Mouse (Mus musculus) liver, embryonic 16.5 days (tissue): Measurements from ENCODE around the gene Fam13a. TPM values are rescaled to one million over a fixed set of nuclear protein-coding genes. Genes with fewer than 3 reads are reported as not detected.

Experiments
- ATAC-seq: fragments of 200-750 bp; cut with Nextera tagmentation; 2 replicates; pipeline ENCODE4 v1.8.0; 2017; ENCODE audit warnings: low read depth, mild to moderate bottlenecking, moderate number of reproducible peaks, moderate library complexity
- H3K27ac ChIP-seq: fragments of 300-500 bp; sonication (generic); 2 replicates; pipeline ENCODE4 v1.5.1; 2014; ENCODE audit warnings: mild to moderate bottlenecking, low read length
- H3K27me3 ChIP-seq: fragments of 300-500 bp; sonication (generic); 2 replicates; pipeline ENCODE4 v1.6.1; 2014; ENCODE audit warnings: low read depth, low read length, mixed read lengths; ENCODE audit not compliant: control insufficient read depth, insufficient read depth
- H3K36me3 ChIP-seq: fragments of 300-500 bp; sonication (generic); 2 replicates; pipeline ENCODE4 v1.6.1; 2014; ENCODE audit warnings: mild to moderate bottlenecking; ENCODE audit not compliant: control insufficient read depth, insufficient read depth
- H3K4me1 ChIP-seq: fragments of 300-500 bp; sonication (generic); 2 replicates; pipeline ENCODE4 v1.6.1; 2014; ENCODE audit warnings: low read depth, low read length, mixed read lengths; ENCODE audit not compliant: control insufficient read depth
- H3K4me2 ChIP-seq: fragments of 300-500 bp; sonication (generic); 2 replicates; pipeline ENCODE4 v1.6.1; 2014; ENCODE audit warnings: low read depth, low read length, mixed read lengths
- H3K4me3 ChIP-seq: fragments of 300-500 bp; sonication (generic); 2 replicates; pipeline ENCODE4 v1.5.1; 2014; ENCODE audit warnings: low read depth, mild to moderate bottlenecking, low read length
- H3K9ac ChIP-seq: fragments of 300-500 bp; sonication (generic); 2 replicates; pipeline ENCODE4 v1.6.1; 2014; ENCODE audit warnings: low read depth, low read length
- H3K9me3 ChIP-seq: fragments of 300-500 bp; sonication (generic); replicated peaks from 2 replicates; pipeline ENCODE4 v1.6.1; 2016; ENCODE audit warnings: low read length; ENCODE audit not compliant: control insufficient read depth
- WGBS: fragments of 180-500 bp; shearing (Covaris S2); extraction: QIAGEN DNeasy Blood & Tissue Kit; methylation state at CpG from one replicate; pipeline ENCODE4 v1.1.7; 2014; ENCODE audit not compliant: insufficient replicate concordance; 5-methylcytosine and 5-hydroxymethylcytosine counted together
- polyA plus RNA-seq: library from polyadenylated mRNA; unstranded; fragments of >200 nt; fragmentation: Nextera tagmentation; extraction: Ambion mirVana; gene quantifications from 2 replicates; pipeline ENCODE4 v1.2.1, GENCODE M21; 2015

Fam13a gene
- polyA plus RNA-seq, 1 experiment from 2014 or later = 4.8 TPM

GRCm38 (mm10) chr6:58933189-58933913 is 91.0 kb downstream of the Fam13a start:
- Histone ChIP-seq H3K36me3 (no peaks in the 10 kb centered on the region), H3K4me3 (no peak overlapping the region), H3K9me3 (no peaks in the 10 kb centered on the region), H3K4me2 (no peak overlapping the region), H3K27ac (no peak overlapping the region), H3K9ac (no peak overlapping the region), H3K4me1 (no peaks in the 10 kb centered on the region), H3K27me3 (no peaks in the 10 kb centered on the region)
- WGBS = 41% methylated on average over 6 of the region's 6 CpGs
- ATAC-seq = no peak

GRCm38 (mm10) chr6:58932515-58933188 is 91.7 kb downstream of the Fam13a start:
- Histone ChIP-seq H3K4me2 (no peak overlapping the region), H3K36me3 (no peaks in the 10 kb centered on the region), H3K27ac (no peak overlapping the region), H3K9me3 (no peaks in the 10 kb centered on the region), H3K4me3 (no peak overlapping the region), H3K4me1 (no peaks in the 10 kb centered on the region), H3K27me3 (no peaks in the 10 kb centered on the region), H3K9ac (no peak overlapping the region)
- WGBS = 68% methylated on average over 12 of the region's 12 CpGs
- ATAC-seq = no peak

- no peak overlapping the region for H3K9ac ChIP-seq
- no peak overlapping the region for H3K4me3 ChIP-seq
- no peak for ATAC-seq
- H3K36me3 ChIP-seq = no peaks in the 10 kb centered on the region
- no peaks in the 10 kb centered on the region for H3K4me1 ChIP-seq
- H3K4me2 ChIP-seq = no peak overlapping the region
- H3K9me3 ChIP-seq = no peaks in the 10 kb centered on the region
- no peak overlapping the region for H3K27ac ChIP-seq
- WGBS = 60% methylated on average over 4 of the region's 4 CpGs
- H3K27me3 ChIP-seq = no peaks in the 10 kb centered on the region
Measured at GRCm38 (mm10) chr6:58931149-58931548, 93.2 kb downstream of the Fam13a start.

GRCm38 (mm10) chr6:58929911-58930431 is 94.4 kb downstream of the Fam13a start:
- no peaks in the 10 kb centered on the region for H3K27me3 ChIP-seq
- no peak overlapping the region for H3K4me3 ChIP-seq
- WGBS = 65% methylated on average over 9 of the region's 9 CpGs
- H3K9me3 ChIP-seq = no peaks in the 10 kb centered on the region
- H3K36me3 ChIP-seq = no peaks in the 10 kb centered on the region
- no peaks in the 10 kb centered on the region for H3K4me1 ChIP-seq
- H3K27ac ChIP-seq = no peak overlapping the region
- H3K9ac ChIP-seq = no peak overlapping the region
- no peak overlapping the region for H3K4me2 ChIP-seq
- no peak for ATAC-seq

- 64% methylated on average over 2 of the region's 2 CpGs for WGBS
- Histone ChIP-seq H3K4me3 (no peak overlapping the region), H3K27ac (no peak overlapping the region), H3K4me1 (no peaks in the 10 kb centered on the region), H3K9ac (no peak overlapping the region), H3K36me3 (no peaks in the 10 kb centered on the region), H3K27me3 (no peaks in the 10 kb centered on the region), H3K9me3 (no peaks in the 10 kb centered on the region), H3K4me2 (no peak overlapping the region)
- ATAC-seq = no peak
Measured at GRCm38 (mm10) chr6:58927881-58928280, 96.5 kb downstream of the Fam13a start.

- Histone ChIP-seq H3K4me3 (no peak overlapping the region), H3K36me3 (no peaks in the 10 kb centered on the region), H3K27ac (no peak overlapping the region), H3K27me3 (no peaks in the 10 kb centered on the region), H3K9ac (no peak overlapping the region), H3K4me2 (no peak overlapping the region), H3K4me1 (no peaks in the 10 kb centered on the region), H3K9me3 (no peaks in the 10 kb centered on the region)
- no peak for ATAC-seq
- WGBS = 66% methylated on average over 5 of the region's 5 CpGs
Measured at GRCm38 (mm10) chr6:58922511-58922910, 101.8 kb downstream of the Fam13a start.

GRCm38 (mm10) chr6:58921623-58922022 is 102.7 kb downstream of the Fam13a start:
- H3K36me3 ChIP-seq = no peaks in the 10 kb centered on the region
- no peak overlapping the region for H3K27ac ChIP-seq
- H3K27me3 ChIP-seq = no peaks in the 10 kb centered on the region
- no peak overlapping the region for H3K4me2 ChIP-seq
- H3K4me1 ChIP-seq = no peaks in the 10 kb centered on the region
- H3K4me3 ChIP-seq = no peak overlapping the region
- H3K9ac ChIP-seq = no peak overlapping the region
- ATAC-seq = no peak
- 35% methylated on average over 3 of the region's 3 CpGs for WGBS
- no peaks in the 10 kb centered on the region for H3K9me3 ChIP-seq

GRCm38 (mm10) chr6:58920735-58921134 is 103.6 kb downstream of the Fam13a start:
- Histone ChIP-seq H3K27me3 (no peaks in the 10 kb centered on the region), H3K27ac (no peak overlapping the region), H3K4me2 (no peak overlapping the region), H3K36me3 (no peaks in the 10 kb centered on the region), H3K4me3 (no peak overlapping the region), H3K9ac (no peak overlapping the region), H3K9me3 (no peaks in the 10 kb centered on the region), H3K4me1 (no peaks in the 10 kb centered on the region)
- no peak for ATAC-seq
- 57% methylated on average over 6 of the region's 6 CpGs for WGBS

- Histone ChIP-seq H3K36me3 (no peaks in the 10 kb centered on the region), H3K4me3 (no peak overlapping the region), H3K9me3 (no peaks in the 10 kb centered on the region), H3K4me2 (no peak overlapping the region), H3K27ac (no peak overlapping the region), H3K9ac (no peak overlapping the region), H3K27me3 (no peaks in the 10 kb centered on the region), H3K4me1 (no peaks in the 10 kb centered on the region)
- WGBS = 20% methylated on average over 5 of the region's 5 CpGs
- ATAC-seq = peak; percentile 45
Measured at GRCm38 (mm10) chr6:58916498-58916897, 107.9 kb downstream of the Fam13a start.
